ENCODE assay signal across 12 mouse cellular contexts in genomic region chr11:69245643-69246042, GRCm38 (mm10). TPM values are rescaled to one million over a fixed set of nuclear protein-coding genes. Genes with fewer than 3 reads are reported as not detected.
A peak's percentile ranks its signal among the peaks of the same experiment; 100 is the strongest.
DNase-seq lines count a peak whose midpoint lies in the region; ATAC-seq and TF ChIP-seq lines count a peak whose summit lies in the region.
"Had no signal": no experiment of that assay in that cellular context is flagged by ENCODE, and none has a peak within 500 bp of the region (broad histone marks: within the 10 kb centered on the region; RNA-seq: fewer than 3 reads in every experiment).

No protein-coding gene starts in this region.

- no peak overlapping the region for H3K9ac ChIP-seq in intestine, embryonic 14.5 days (ENCODE audit: low read length)
- H3K9ac ChIP-seq: neural tube, embryonic 12.5 days had no signal

- WGBS in intestine, embryonic 14.5 days = 27% methylated on average over 2 of the region's 2 CpGs
- WGBS in midbrain, embryonic 10.5 days = 60% methylated on average over 2 of the region's 2 CpGs

- H3K4me2 ChIP-seq in intestine, embryonic 14.5 days (ENCODE audit: low read length) = peak overlapping the region; percentile 13
- H3K4me2 ChIP-seq: neural tube, embryonic 12.5 days had no signal

- TF ChIP-seq CTCF in left cerebral cortex, adult 2 months (IDR thresholded peaks at IDR 0.05) = no peak

- H3K4me3 ChIP-seq in left cerebral cortex, adult 2 months = peak overlapping the region; percentile 3; the same call in 1 of the 2 replicates
- no peak overlapping the region for H3K4me3 ChIP-seq in intestine, embryonic 14.5 days (ENCODE audit: low read depth, low read length)
- no peak overlapping the region for H3K4me3 ChIP-seq in midbrain, embryonic 10.5 days
- H3K4me3 ChIP-seq: neural tube, embryonic 12.5 days had no signal

- DNase-seq in left cerebral cortex, adult 2 months (ENCODE audit: extremely low spot score in 1 of 2, low spot score in 2 of 2) = no peak
- no peak for DNase-seq in left cerebral cortex, adult 18-20 months (ENCODE audit: low spot score in 2 of 2)
- DNase-seq in intestine, embryonic 14.5 days (ENCODE audit: low spot score) = no peak
- no peak for DNase-seq in midbrain, embryonic 10.5 days (ENCODE audit: low spot score)
- no peak for DNase-seq in ovary, postnatal 36 days (ENCODE audit: low spot score)
- DNase-seq in left cerebral cortex, adult 9 months (ENCODE audit: low spot score in 2 of 2) = no peak
- DNase-seq: adrenal gland, postnatal 25 days had no signal

- 0 out of 2 replicates have a peak, but pooled peaks have one; percentile 25 for ATAC-seq in common myeloid progenitor, adult 5-6 weeks (replicated peaks; ENCODE audit: low read depth, poor library complexity, severe bottlenecking)
- no peak for ATAC-seq in intestine, embryonic 14.5 days (replicated peaks; ENCODE audit: low FRiP score, low TSS enrichment, low read depth)
- ATAC-seq in megakaryocyte, adult 5-6 weeks (ENCODE audit: poor library complexity, severe bottlenecking) = peak; percentile 45; the same call in 1 of the 2 replicates

- H3K4me1 ChIP-seq in intestine, embryonic 14.5 days (replicated peaks; ENCODE audit: control insufficient read depth, insufficient read depth, low read length) = no peaks in the 10 kb centered on the region
- no peaks in the 10 kb centered on the region for H3K4me1 ChIP-seq in midbrain, embryonic 10.5 days
- H3K4me1 ChIP-seq: neural tube, embryonic 12.5 days had no signal

- H3K27ac ChIP-seq in left cerebral cortex, adult 2 months = no peak overlapping the region
- no peak overlapping the region for H3K27ac ChIP-seq in intestine, embryonic 14.5 days (ENCODE audit: low read depth)
- H3K27ac ChIP-seq in midbrain, embryonic 10.5 days (replicated peaks) = no peak overlapping the region
- H3K27ac ChIP-seq: neural tube, embryonic 12.5 days had no signal

- H3K36me3 ChIP-seq in intestine, embryonic 14.5 days (ENCODE audit: control insufficient read depth, insufficient read depth, low read length) = no peaks in the 10 kb centered on the region
- H3K36me3 ChIP-seq in midbrain, embryonic 10.5 days = no peaks in the 10 kb centered on the region
- H3K36me3 ChIP-seq: neural tube, embryonic 12.5 days had no signal

- H3K9me3 ChIP-seq in intestine, embryonic 14.5 days (ENCODE audit: control insufficient read depth, low read length) = no peaks in the 10 kb centered on the region
- no peaks in the 10 kb centered on the region for H3K9me3 ChIP-seq in midbrain, embryonic 10.5 days (replicated peaks)
- H3K9me3 ChIP-seq: neural tube, embryonic 12.5 days had no signal

- intact Hi-C loops in left cerebral cortex, adult 2 months (cut with DNase I) = loop anchor here (1.0 kb wide), 1 partner anchor 52 kb away; no protein-coding TSS in a partner anchor

- H3K27me3 ChIP-seq in intestine, embryonic 14.5 days (replicated peaks; ENCODE audit: control insufficient read depth, insufficient read depth, low read length) = 0 out of 2 replicates have a peak, but pooled peaks cover 3% of the 10 kb centered on the region
- H3K27me3 ChIP-seq in midbrain, embryonic 10.5 days (ENCODE audit: low read depth, poor library complexity, severe bottlenecking) = peaks cover 5% of the 10 kb centered on the region; the same call in 1 of the 2 replicates
- H3K27me3 ChIP-seq: neural tube, embryonic 12.5 days had no signal

RNA-seq across cellular contexts. Expression of gene Gucy2e, which starts 8.8 kb away (rescaled TPM):
- total RNA-seq in left cerebral cortex, adult 2 months (2021) = 1 to 10 TPM; 1.0 to 1.3 TPM
- total RNA-seq in left cerebral cortex, adult 18-20 months (2021) = 1 to 10 TPM; 1.2 TPM
- 0.14 TPM in 1 of 2 replicates, not detected in the other for total RNA-seq in common myeloid progenitor, adult 5-6 weeks (2017)
- polyA plus RNA-seq in intestine, embryonic 14.5 days (2014; fragmentation: Nextera tagmentation; extraction: Ambion mirVana) = 0.01 TPM in 1 of 2 replicates, not detected in the other
- total RNA-seq in megakaryocyte, adult 5-6 weeks (2015) = 0.16 TPM in 1 of 2 replicates, not detected in the other
- 0.07 and 0.33 TPM in 2 replicates for total RNA-seq in megakaryocyte, adult 5-6 weeks (2017)
- polyA plus RNA-seq in midbrain, embryonic 10.5 days (2016; fragmentation: Nextera tagmentation; extraction: Ambion mirVana) = 0.06 and 0.20 TPM in 2 replicates
- total RNA-seq: adrenal gland, postnatal 25 days had no signal
- polyA plus RNA-seq: embryonic facial prominence, embryonic 11.5 days; limb, embryonic 11.5 days had no signal

RNA-seq across cellular contexts. Expression of gene Alox8, which starts 48.0 kb away (rescaled TPM):
- 1 to 10 TPM; 6.1 to 6.4 TPM for total RNA-seq in left cerebral cortex, adult 2 months (2021)
- total RNA-seq in left cerebral cortex, adult 18-20 months (2021) = 10 to 100 TPM; 10.2 to 11.7 TPM
- total RNA-seq in common myeloid progenitor, adult 5-6 weeks (2017) = not detected in 2 replicates
- 0.13 and 0.15 TPM in 2 replicates for polyA plus RNA-seq in intestine, embryonic 14.5 days (2014; fragmentation: Nextera tagmentation; extraction: Ambion mirVana)
- total RNA-seq in megakaryocyte, adult 5-6 weeks (2015) = 1.3 and 1.5 TPM in 2 replicates
- total RNA-seq in megakaryocyte, adult 5-6 weeks (2017) = 1.8 and 2.0 TPM in 2 replicates
- 0.04 and 0.06 TPM in 2 replicates for polyA plus RNA-seq in midbrain, embryonic 10.5 days (2016; fragmentation: Nextera tagmentation; extraction: Ambion mirVana)
- total RNA-seq: adrenal gland, postnatal 25 days had no signal
- polyA plus RNA-seq: embryonic facial prominence, embryonic 11.5 days had no signal
